Mouse (Mus musculus): ENCODE data around the gene Gm2696. TPM values are rescaled to one million over a fixed set of nuclear protein-coding genes. Genes with fewer than 3 reads are reported as not detected.

The Gm2696 gene
- total RNA-seq, 2 experiments from 2014 or later, result not detected

- intact Hi-C loops (cut with DNase I; ENCODE audit: low total_unique reads), result no loop called here
- no peak for DNase-seq
These were observed 24.5 kb downstream of the Gm2696 start for GRCm38 (mm10) chr10:77839006-77839405.

GRCm38 (mm10) chr10:77846503-77846902 lies 32.0 kb downstream of the Gm2696 start, which contains the start of gene Gm36176:
TSS of gene Gm36176 (plus strand) at chr10:77846803.
- DNase-seq, result no peak

GRCm38 (mm10) chr10:77846961-77847360 lies 32.5 kb downstream of the Gm2696 start:
- intact Hi-C loops (cut with DNase I; ENCODE audit: low total_unique reads), result no loop called here
- no peak for DNase-seq

More at GRCm38 (mm10) chr10:77846503-77846902, 32.0 kb downstream of the Gm2696 start, which contains the start of gene Gm36176:
- intact Hi-C loops (cut with DNase I; ENCODE audit: low total_unique reads), result no loop called here

- DNase-seq, result no peak
- intact Hi-C loops (cut with DNase I; ENCODE audit: low total_unique reads), result no loop called here
These were observed 33.1 kb downstream of the Gm2696 start for GRCm38 (mm10) chr10:77847538-77847937.

GRCm38 (mm10) chr10:77852559-77852958 lies 38.1 kb downstream of the Gm2696 start, which contains the start of gene Gm10318:
TSS of gene Gm10318 (plus strand) at chr10:77852859.
- no peak for DNase-seq
- intact Hi-C loops (cut with DNase I; ENCODE audit: low total_unique reads), result no loop called here

- no peak for DNase-seq
- intact Hi-C loops (cut with DNase I; ENCODE audit: low total_unique reads), result no loop called here
These were observed 47.2 kb downstream of the Gm2696 start, which contains the start of gene Gm3285 for GRCm38 (mm10) chr10:77861675-77862074. TSS of gene Gm3285 (plus strand) at chr10:77861975.

- intact Hi-C loops (cut with DNase I; ENCODE audit: low total_unique reads), result no loop called here
These were observed 49.7 kb downstream of the Gm2696 start for GRCm38 (mm10) chr10:77864067-77864761.

GRCm38 (mm10) chr10:77864762-77865143 lies 50.3 kb downstream of the Gm2696 start:
- DNase-seq, result no peak
- intact Hi-C loops (cut with DNase I; ENCODE audit: low total_unique reads), result no loop called here

More at GRCm38 (mm10) chr10:77864067-77864761, 49.7 kb downstream of the Gm2696 start:
- DNase-seq, result no peak

- no peak for DNase-seq
- intact Hi-C loops (cut with DNase I; ENCODE audit: low total_unique reads), result no loop called here
These were observed 53.1 kb downstream of the Gm2696 start for GRCm38 (mm10) chr10:77867546-77867945.

- DNase-seq, result no peak
- intact Hi-C loops (cut with DNase I; ENCODE audit: low total_unique reads), result no loop called here
These were observed 55.2 kb downstream of the Gm2696 start for GRCm38 (mm10) chr10:77869651-77870050.

GRCm38 (mm10) chr10:77878985-77879384 lies 64.5 kb downstream of the Gm2696 start:
- no peak for DNase-seq
- intact Hi-C loops (cut with DNase I; ENCODE audit: low total_unique reads), result no loop called here

GRCm38 (mm10) chr10:77880305-77880704 lies 65.8 kb downstream of the Gm2696 start:
- no peak for DNase-seq
- intact Hi-C loops (cut with DNase I; ENCODE audit: low total_unique reads), result loop anchor here (5.0 kb wide), 1 partner anchor 253 kb away; no protein-coding TSS in a partner anchor

- intact Hi-C loops (cut with DNase I; ENCODE audit: low total_unique reads), result loop anchor here (5.0 kb wide), 1 partner anchor 255 kb away; no protein-coding TSS in a partner anchor
These were observed 68.1 kb downstream of the Gm2696 start for GRCm38 (mm10) chr10:77882553-77882952.

More at GRCm38 (mm10) chr10:77882553-77882952, 68.1 kb downstream of the Gm2696 start:
- DNase-seq, result no peak

Other genes with a start within 250 kb of the Gm2696 start
- gene Pttg1ip, start 233.0 kb upstream of the Gm2696 start, total RNA-seq (2021), result 10 to 100 TPM; 47.4 to 51.8 TPM
- gene Sumo3, start 208.6 kb upstream of the Gm2696 start, total RNA-seq (2021), result 10 to 100 TPM; 41.9 to 46.5 TPM
- 10 to 100 TPM in 1 of 2 experiments, 1 to 10 TPM in 1; 5.8 to 10.3 TPM for gene Gm49325, start 208.5 kb upstream of the Gm2696 start, total RNA-seq (2021)
- gene Ube2g2, start 192.4 kb upstream of the Gm2696 start, total RNA-seq (2021), result 10 to 100 TPM; 79.8 to 84.4 TPM
- not detected for gene Tspear, start 128.1 kb upstream of the Gm2696 start, total RNA-seq (2021)
- gene Gm19402, start 123.9 kb upstream of the Gm2696 start, total RNA-seq (2021), result not detected
- gene Gm9508, start 117.4 kb upstream of the Gm2696 start, total RNA-seq (2021), result not detected
- not detected for gene Gm10272, start 108.1 kb upstream of the Gm2696 start, total RNA-seq (2021)
- not detected for gene Gm10024, start 103.2 kb upstream of the Gm2696 start, total RNA-seq (2021)
- gene Gm10142, start 98.9 kb upstream of the Gm2696 start, total RNA-seq (2021), result not detected
- not detected for gene Krtap12-1, start 94.1 kb upstream of the Gm2696 start, total RNA-seq (2021)
- not detected for gene Gm10100, start 88.2 kb upstream of the Gm2696 start, total RNA-seq (2021)
- not detected for gene Gm18596, start 72.0 kb upstream of the Gm2696 start, total RNA-seq (2021)
- gene Gm9736, start 63.3 kb upstream of the Gm2696 start, total RNA-seq (2021), result not detected
- gene Gm3233, start 55.0 kb upstream of the Gm2696 start, total RNA-seq (2021), result not detected
- gene Gm3238, start 43.4 kb upstream of the Gm2696 start, total RNA-seq (2021), result not detected
- not detected for gene Gm7138, start 37.7 kb upstream of the Gm2696 start, total RNA-seq (2021)
- not detected for gene Gm3250, start 32.1 kb upstream of the Gm2696 start, total RNA-seq (2021)
- gene Gm7137, start 26.5 kb upstream of the Gm2696 start, total RNA-seq (2021), result not detected
- not detected for gene Gm9639, start 19.6 kb upstream of the Gm2696 start, total RNA-seq (2021)
- gene Gm19668, start 15.5 kb upstream of the Gm2696 start, total RNA-seq (2021), result not detected
- gene Gm9507, start 2.8 kb upstream of the Gm2696 start, total RNA-seq (2021), result not detected
- gene Krtap10-4, start 12.4 kb downstream of the Gm2696 start, total RNA-seq (2021), result not detected
- not detected for gene Krtap10-10, start 21.3 kb downstream of the Gm2696 start, total RNA-seq (2021)
- gene Gm36176, start 32.1 kb downstream of the Gm2696 start, total RNA-seq (2021), result not detected
- gene Gm10318, start 38.2 kb downstream of the Gm2696 start, total RNA-seq (2021), result not detected
- not detected for gene Gm3285, start 47.3 kb downstream of the Gm2696 start, total RNA-seq (2021)
- gene Lrrc3, start 87.9 kb downstream of the Gm2696 start, total RNA-seq (2021), result under 1 TPM; 0.33 to 0.41 TPM
- under 1 TPM; 0.04 to 0.33 TPM for gene Trpm2, start 155.9 kb downstream of the Gm2696 start, total RNA-seq (2021)
- gene 1810043G02Rik, start 163.8 kb downstream of the Gm2696 start, total RNA-seq (2021), result 1 to 10 TPM; 3.7 to 4.6 TPM
- 1 to 10 TPM; 9.0 to 9.3 TPM for gene Pfkl, start 195.4 kb downstream of the Gm2696 start, total RNA-seq (2021)
- gene Dnmt3l, start 227.3 kb downstream of the Gm2696 start, total RNA-seq (2021), result not detected
- gene Aire, start 228.9 kb downstream of the Gm2696 start, total RNA-seq (2021), result not detected